Mouse (Mus musculus): ENCODE results near the gene Fads1. TPM values are rescaled to one million over a fixed set of nuclear protein-coding genes. Genes with fewer than 3 reads are reported as not detected.
A peak's percentile ranks its signal among the peaks of the same experiment; 100 is the strongest.

Fads1 gene
- polyA plus RNA-seq, 1 experiment = not detected

DNA sequence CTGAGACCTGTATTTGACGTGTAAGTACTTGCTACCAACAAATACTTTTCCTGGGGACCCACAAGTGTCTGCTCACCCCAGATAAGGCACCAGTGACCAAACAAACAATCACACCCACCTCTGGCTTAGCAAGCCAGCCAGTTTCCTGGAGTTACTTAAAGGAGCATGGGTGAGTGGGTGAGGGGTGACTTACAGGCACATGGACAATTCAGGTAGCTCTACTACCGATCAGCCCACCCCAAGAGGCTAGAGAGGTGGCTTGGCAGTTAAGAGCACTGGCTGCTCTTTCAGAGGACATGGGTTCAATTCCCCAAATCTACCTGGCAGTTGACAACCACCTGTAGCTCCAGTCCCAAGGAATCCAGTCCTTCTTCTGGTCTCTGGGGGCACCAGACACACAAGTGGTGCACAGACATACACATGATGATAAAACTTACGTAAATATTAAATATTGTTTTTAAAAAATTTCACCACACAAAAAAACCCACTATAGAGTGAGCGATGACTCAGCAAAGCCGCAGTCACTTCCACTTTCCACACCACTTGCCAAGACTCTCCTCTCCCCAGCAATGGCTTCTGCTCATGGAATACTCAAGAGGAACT is 9.5 kb upstream of the Fads1 start:
- WGBS = 87% methylated on average over 5 of the region's 5 CpGs
- Histone ChIP-seq H3K4me1 (ENCODE audit: control insufficient read depth, insufficient read depth, low read length) (no peaks in the 10 kb centered on the region), H3K4me3 (ENCODE audit: insufficient read depth, low read depth, low read length) (no peak overlapping the region), H3K27ac (ENCODE audit: insufficient read depth, low read depth, low read length) (no peak overlapping the region)
- TF ChIP-seq CTCF (IDR thresholded peaks at IDR 0.05; ENCODE audit: insufficient read depth, low read depth, low read length) = no peak
- no peak for TF ChIP-seq POLR2A (IDR thresholded peaks at IDR 0.05; ENCODE audit: insufficient read depth, low read depth, low read length)

DNA sequence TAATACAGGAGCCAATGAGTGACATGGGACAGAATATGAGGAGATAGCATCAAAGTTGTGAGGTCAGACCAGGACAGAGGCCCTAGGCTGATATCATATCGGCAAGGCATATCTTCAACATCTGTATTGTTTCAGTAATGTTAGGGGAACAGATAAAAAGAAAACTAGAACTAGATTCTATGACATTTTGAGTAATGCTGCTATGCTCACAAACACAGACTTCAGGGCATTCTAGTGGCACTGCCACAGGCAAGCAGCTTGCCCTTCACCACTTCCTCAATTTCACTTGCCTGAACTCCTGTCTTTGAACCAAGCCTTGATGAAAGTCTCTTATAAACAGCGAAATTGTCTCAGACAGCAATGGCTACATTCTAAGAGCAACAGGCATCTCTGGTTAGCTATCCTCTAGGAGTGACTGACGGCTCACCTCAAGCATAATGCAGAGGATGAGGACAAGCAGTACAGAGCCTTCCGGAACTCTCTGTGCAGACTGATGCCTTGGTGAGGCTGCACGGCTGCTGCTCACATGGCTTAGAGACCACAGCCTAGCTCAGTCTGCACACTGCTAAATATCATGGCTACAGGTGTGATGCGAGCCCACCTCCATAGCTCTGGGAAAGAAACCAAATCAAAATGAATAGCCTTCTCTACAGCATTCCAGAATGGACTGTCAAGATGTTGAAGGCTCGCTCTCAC is 8.7 kb upstream of the Fads1 start:
- WGBS = 90% methylated on average over 7 of the region's 7 CpGs

DNA sequence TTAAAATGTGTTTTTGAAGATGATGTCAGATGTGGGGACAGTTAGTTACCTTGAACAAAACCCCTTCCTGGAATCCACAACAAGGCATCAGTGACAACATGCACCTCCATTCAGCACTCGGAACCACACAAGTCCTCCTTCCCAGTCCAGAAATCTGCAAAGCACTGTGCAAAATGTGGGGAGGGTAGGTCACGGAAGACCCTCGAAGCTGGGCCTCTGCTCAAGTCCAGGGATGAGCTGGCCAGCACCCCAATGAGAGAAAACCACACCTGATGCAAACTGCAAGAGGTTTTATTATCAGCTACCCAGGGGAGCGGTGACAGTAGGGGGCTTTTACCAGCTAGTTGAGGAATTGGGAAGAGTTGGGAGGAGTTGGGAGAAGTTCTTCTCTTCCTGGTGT is 7.7 kb upstream of the Fads1 start:
- no peak for TF ChIP-seq POLR2A (IDR thresholded peaks at IDR 0.05; ENCODE audit: insufficient read depth, low read depth, low read length)
- no peak for TF ChIP-seq CTCF (IDR thresholded peaks at IDR 0.05; ENCODE audit: insufficient read depth, low read depth, low read length)
- Histone ChIP-seq H3K4me3 (ENCODE audit: insufficient read depth, low read depth, low read length) (no peak overlapping the region), H3K4me1 (ENCODE audit: control insufficient read depth, insufficient read depth, low read length) (no peaks in the 10 kb centered on the region), H3K27ac (ENCODE audit: insufficient read depth, low read depth, low read length) (no peak overlapping the region)
- 83% methylated on average over 4 of the region's 4 CpGs for WGBS

More for the DNA sequence above, 8.7 kb upstream of the Fads1 start:
- Histone ChIP-seq H3K4me1 (ENCODE audit: control insufficient read depth, insufficient read depth, low read length) (no peaks in the 10 kb centered on the region), H3K27ac (ENCODE audit: insufficient read depth, low read depth, low read length) (no peak overlapping the region), H3K4me3 (ENCODE audit: insufficient read depth, low read depth, low read length) (no peak overlapping the region)
- TF ChIP-seq CTCF (IDR thresholded peaks at IDR 0.05; ENCODE audit: insufficient read depth, low read depth, low read length) (no peak), POLR2A (IDR thresholded peaks at IDR 0.05; ENCODE audit: insufficient read depth, low read depth, low read length) (no peak)

DNA sequence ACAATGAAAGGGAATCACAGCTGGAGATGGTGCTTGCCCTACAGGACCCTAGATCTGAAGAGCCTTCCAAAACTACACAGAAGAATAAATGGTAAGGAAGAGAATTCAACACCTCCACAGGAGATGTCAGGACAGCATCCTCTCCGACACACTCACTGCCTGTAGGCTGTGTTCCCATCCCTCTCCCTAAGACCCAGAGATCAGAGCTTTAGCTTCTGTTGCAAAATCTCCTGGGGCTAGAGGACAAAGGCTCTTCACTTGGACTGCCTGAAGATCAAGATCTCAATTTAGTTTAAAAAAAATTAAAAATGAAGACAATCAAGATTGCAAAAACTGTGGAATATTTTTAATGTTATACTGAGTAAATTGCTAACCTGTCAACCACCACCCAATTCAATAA is 6.2 kb upstream of the Fads1 start:
- TF ChIP-seq CTCF (IDR thresholded peaks at IDR 0.05; ENCODE audit: insufficient read depth, low read depth, low read length) (no peak), POLR2A (IDR thresholded peaks at IDR 0.05; ENCODE audit: insufficient read depth, low read depth, low read length) (no peak)
- no peaks in the 10 kb centered on the region; the same call in 1 of the 2 replicates for H3K4me1 ChIP-seq (ENCODE audit: control insufficient read depth, insufficient read depth, low read length)
- no peak overlapping the region for H3K4me3 ChIP-seq (ENCODE audit: insufficient read depth, low read depth, low read length)
- H3K27ac ChIP-seq (ENCODE audit: insufficient read depth, low read depth, low read length) = no peak overlapping the region
- 92% methylated on average over 1 of the region's 1 CpGs for WGBS

DNA sequence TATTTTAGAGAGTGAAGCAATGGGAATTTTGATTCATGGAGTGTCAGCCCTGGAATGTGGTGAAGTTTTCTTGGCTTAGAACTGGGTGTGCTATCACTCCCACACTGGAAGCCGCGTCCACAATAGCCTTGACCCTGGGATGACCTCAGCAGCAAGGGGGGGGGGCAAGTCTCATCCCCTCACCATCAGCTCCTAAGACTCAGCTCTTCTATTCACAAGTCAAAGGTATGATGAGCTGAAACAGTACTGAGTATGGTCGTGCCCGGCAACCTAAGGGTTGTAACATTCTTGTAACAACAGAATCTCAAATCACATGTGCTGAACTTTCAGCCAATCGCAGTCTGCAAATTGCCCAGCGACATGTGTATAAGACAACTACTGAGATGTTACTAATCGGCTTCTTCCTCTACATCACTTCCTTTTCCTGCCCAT is 5.7 kb upstream of the Fads1 start:
- H3K4me3 ChIP-seq (ENCODE audit: insufficient read depth, low read depth, low read length) = no peak overlapping the region
- H3K4me1 ChIP-seq (ENCODE audit: control insufficient read depth, insufficient read depth, low read length) = no peaks in the 10 kb centered on the region; the same call in 1 of the 2 replicates
- no peak for TF ChIP-seq CTCF (IDR thresholded peaks at IDR 0.05; ENCODE audit: insufficient read depth, low read depth, low read length)
- TF ChIP-seq POLR2A (IDR thresholded peaks at IDR 0.05; ENCODE audit: insufficient read depth, low read depth, low read length) = no peak
- H3K27ac ChIP-seq (ENCODE audit: insufficient read depth, low read depth, low read length) = no peak overlapping the region
- 77% methylated on average over 7 of the region's 7 CpGs for WGBS

DNA sequence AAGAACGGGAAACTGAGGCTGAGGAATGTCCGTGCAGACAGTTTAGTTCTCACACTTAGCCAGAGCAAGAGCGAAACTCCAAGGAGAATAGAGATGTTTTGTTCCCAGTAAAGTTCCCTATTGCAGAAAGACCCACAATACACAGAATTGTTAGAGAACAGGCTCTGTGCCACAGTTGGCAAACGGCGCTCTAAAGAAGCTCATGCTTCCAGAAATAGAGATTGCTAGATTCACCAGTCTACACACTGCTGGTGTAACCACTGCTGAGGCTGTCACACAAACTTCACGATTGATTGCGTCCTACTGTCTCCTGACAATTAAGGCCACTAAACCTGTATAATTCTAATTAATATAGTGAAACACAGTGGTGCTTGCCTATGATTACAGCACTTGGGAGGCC is 1.5 kb upstream of the Fads1 start:
- H3K4me1 ChIP-seq (ENCODE audit: control insufficient read depth, insufficient read depth, low read length) = peaks cover 10% of the 10 kb centered on the region
- TF ChIP-seq CTCF (IDR thresholded peaks at IDR 0.05; ENCODE audit: insufficient read depth, low read depth, low read length) = no peak
- no peak for TF ChIP-seq POLR2A (IDR thresholded peaks at IDR 0.05; ENCODE audit: insufficient read depth, low read depth, low read length)
- H3K27ac ChIP-seq (ENCODE audit: insufficient read depth, low read depth, low read length) = no peak overlapping the region
- 27% methylated on average over 7 of the region's 7 CpGs for WGBS
- no peak overlapping the region for H3K4me3 ChIP-seq (ENCODE audit: insufficient read depth, low read depth, low read length)

DNA sequence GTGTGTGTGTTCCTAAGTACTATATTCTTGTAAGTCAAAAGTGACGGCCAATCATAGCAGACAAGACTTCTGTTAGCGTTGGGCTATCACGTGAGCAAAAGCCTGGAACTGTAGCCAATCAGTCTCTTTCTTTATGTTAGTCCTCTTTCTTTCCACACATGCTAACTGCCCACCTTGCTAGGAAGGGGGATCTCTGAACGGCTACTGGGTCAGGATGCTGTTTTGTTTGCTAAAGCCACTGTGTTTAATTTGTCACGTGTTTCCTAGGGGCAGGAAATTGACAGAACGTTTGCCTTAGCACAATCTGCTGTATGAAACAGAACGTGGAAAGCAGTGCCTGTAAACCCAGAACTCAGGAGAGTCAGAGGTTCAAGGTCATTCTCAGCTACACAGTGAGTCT is 546 bp upstream of the Fads1 start:
- 20% methylated on average over 7 of the region's 7 CpGs for WGBS
- TF ChIP-seq POLR2A (IDR thresholded peaks at IDR 0.05; ENCODE audit: insufficient read depth, low read depth, low read length) (no peak), CTCF (IDR thresholded peaks at IDR 0.05; ENCODE audit: insufficient read depth, low read depth, low read length) (no peak)
- Histone ChIP-seq H3K4me1 (ENCODE audit: control insufficient read depth, insufficient read depth, low read length) (peaks cover 10% of the 10 kb centered on the region), H3K27ac (ENCODE audit: insufficient read depth, low read depth, low read length) (peak overlapping the region; percentile 82), H3K4me3 (ENCODE audit: insufficient read depth, low read depth, low read length) (peak overlapping the region; percentile 84)

DNA sequence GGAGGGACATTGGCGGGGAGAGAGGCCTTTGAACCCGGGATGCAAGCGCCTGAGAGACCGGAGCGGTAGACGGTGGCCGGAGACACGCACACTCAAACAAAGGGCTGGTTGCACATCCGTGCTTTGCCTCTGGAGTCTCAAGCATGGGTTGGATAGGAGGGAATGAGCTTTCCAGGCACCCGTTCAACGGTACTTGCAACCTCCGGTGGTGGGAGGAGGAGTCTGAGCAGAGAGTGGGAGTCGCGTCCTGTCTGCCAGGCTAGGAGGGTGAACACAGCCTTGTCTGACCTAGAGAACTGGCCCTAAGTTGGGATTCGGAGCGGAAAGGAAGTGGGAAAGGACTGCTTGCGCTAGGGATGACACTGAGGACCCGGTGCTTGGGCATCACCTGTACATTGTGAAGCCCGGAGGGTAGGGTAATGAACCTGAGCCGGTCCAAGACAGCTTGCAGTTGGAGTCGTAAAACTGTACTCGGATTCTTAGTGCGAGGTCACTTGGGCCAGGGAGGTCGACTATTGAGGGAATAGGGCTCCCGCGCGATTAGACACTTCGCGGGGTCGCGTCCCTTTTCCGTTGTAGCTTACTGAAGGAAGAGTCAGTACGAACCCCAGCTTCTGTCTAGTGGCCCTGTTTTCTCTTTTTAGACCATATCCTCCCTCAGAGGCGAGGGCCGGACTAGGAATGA is 753 bp downstream of the Fads1 start:
- Histone ChIP-seq H3K4me3 (ENCODE audit: insufficient read depth, low read depth, low read length) (peak overlapping the region; percentile 84), H3K4me1 (ENCODE audit: control insufficient read depth, insufficient read depth, low read length) (peaks cover 15% of the 10 kb centered on the region), H3K27ac (ENCODE audit: insufficient read depth, low read depth, low read length) (peak overlapping the region; percentile 90)
- WGBS = under 1% methylated on average over 35 of the region's 35 CpGs
- TF ChIP-seq POLR2A (IDR thresholded peaks at IDR 0.05; ENCODE audit: insufficient read depth, low read depth, low read length) (peak; percentile 41), CTCF (IDR thresholded peaks at IDR 0.05; ENCODE audit: insufficient read depth, low read depth, low read length) (no peak)

DNA sequence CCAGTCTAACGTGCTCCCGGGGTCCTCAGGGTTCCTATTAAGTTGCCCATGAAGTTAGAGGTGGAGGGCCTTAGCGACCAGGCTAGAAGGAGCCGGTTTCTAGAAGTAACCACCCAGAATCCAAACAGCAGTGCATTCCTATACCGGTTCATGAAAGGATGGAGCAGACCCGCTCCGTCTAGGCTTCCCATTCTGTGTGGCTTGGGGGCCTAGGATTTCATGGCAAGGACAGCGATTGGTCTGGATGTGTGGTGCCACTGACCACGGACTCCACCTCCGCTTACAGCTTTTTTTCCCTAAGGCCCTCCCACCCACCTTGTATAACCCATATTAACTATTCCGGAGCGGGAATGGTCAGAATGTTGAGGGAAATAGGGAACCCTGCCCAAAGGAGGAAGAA is 1.4 kb downstream of the Fads1 start:
- Histone ChIP-seq H3K27ac (ENCODE audit: insufficient read depth, low read depth, low read length) (peak overlapping the region; percentile 90), H3K4me3 (ENCODE audit: insufficient read depth, low read depth, low read length) (peak overlapping the region; percentile 84), H3K4me1 (ENCODE audit: control insufficient read depth, insufficient read depth, low read length) (peaks cover 15% of the 10 kb centered on the region)
- TF ChIP-seq POLR2A (IDR thresholded peaks at IDR 0.05; ENCODE audit: insufficient read depth, low read depth, low read length) = no peak
- no peak for TF ChIP-seq CTCF (IDR thresholded peaks at IDR 0.05; ENCODE audit: insufficient read depth, low read depth, low read length)
- 3% methylated on average over 12 of the region's 12 CpGs for whole genome bisulfite sequencing
